Mouse (Mus musculus) embryonic stem cell, embryonic (primary cell): Measurements from ENCODE around the gene Tada3.

Experiments used
- CTCF ChIA-PET, 4 experiments: fragments of 300-600 bp in 2 of 4; fragments of 350-600 bp in 2 of 4; sonication (Branson Sonifier 250); formaldehyde crosslinking; loops; one replicate each; lab custom pipeline; 2022; ENCODE audit warnings: inconsistent platforms in 2 of 4; lab: Charles Lee
- POLR2A ChIA-PET, 4 experiments: fragments of 300-600 bp in 2 of 4; fragments of 350-600 bp in 2 of 4; sonication (Branson Sonifier 250); formaldehyde crosslinking; loops; one replicate each; lab custom pipeline; 2022; ENCODE audit warnings: antibody characterized with exemption in 4 of 4, inconsistent platforms in 1 of 4; lab: Charles Lee

The Tada3 gene

GRCm38 (mm10) chr6:113395501-113395900 lies 17.8 kb upstream of the Tada3 start:
- POLR2A ChIA-PET = interaction anchor here in 2 of 4 experiments (0.8 to 12.1 kb wide), 11 partner anchors 10 to 114 kb away, joined by 3 to 114 read pairs (median 4); partner anchors contain the start of genes Arpc4 (in 1 of the 2), Cpne9 (in 1 of the 2), Il17rc (in 1 of the 2) and Ogg1 (in 1 of the 2)
- CTCF ChIA-PET = interaction anchor here in 3 of 4 experiments (0.6 to 1.9 kb wide), 7 partner anchors 11 to 205 kb away, joined by 3 to 6 read pairs (median 4); partner anchors contain the start of gene Fancd2os (in 1 of the 3)

- ChIA-PET POLR2A (interaction anchor here in 2 of 4 experiments (1.0 to 12.1 kb wide), 11 partner anchors 10 to 113 kb away, joined by 3 to 114 read pairs (median 4); partner anchors contain the start of genes Arpc4 (in 1 of the 2), Cpne9 (in 1 of the 2) and Ogg1 (in 1 of the 2)), CTCF (interaction anchor here (0.6 to 1.9 kb wide), 5 partner anchors 10 to 1044 kb away, joined by 3 to 6 read pairs (median 4); no protein-coding TSS in a partner anchor)
Measured at GRCm38 (mm10) chr6:113394811-113395210, 17.1 kb upstream of the Tada3 start.

GRCm38 (mm10) chr6:113393951-113394350 lies 16.3 kb upstream of the Tada3 start:
- ChIA-PET CTCF (interaction anchor here in 3 of 4 experiments (0.6 to 1.9 kb wide), 3 partner anchors 9 to 1043 kb away, joined by 3 to 6 read pairs (median 4); no protein-coding TSS in a partner anchor), POLR2A (interaction anchor here in 2 of 4 experiments (0.5 to 12.1 kb wide), 7 partner anchors 12 to 112 kb away, joined by 3 to 114 read pairs (median 4); partner anchors contain the start of genes Arpc4 (in 1 of the 2) and Cpne9 (in 1 of the 2))

- CTCF ChIA-PET = interaction anchor here in 3 of 4 experiments (0.5 to 1.5 kb wide), 13 partner anchors 10 to 270 kb away, joined by 3 to 7 read pairs (median 3); no protein-coding TSS in a partner anchor
Measured at GRCm38 (mm10) chr6:113392387-113393071, 14.8 kb upstream of the Tada3 start.

GRCm38 (mm10) chr6:113392015-113392386 lies 14.3 kb upstream of the Tada3 start:
- POLR2A ChIA-PET = interaction anchor here (0.6 to 12.1 kb wide), 50 partner anchors 8 to 346 kb away, joined by 3 to 114 read pairs (median 4); partner anchors contain the start of genes Arpc4 (in 2 of the 4), Rpusd3 (in 2 of the 4), Brpf1 (in 1 of the 4) and Camk1 (in 1 of the 4)
- CTCF ChIA-PET = interaction anchor here in 3 of 4 experiments (0.5 to 1.5 kb wide), 12 partner anchors 11 to 271 kb away, joined by 3 to 7 read pairs (median 4); no protein-coding TSS in a partner anchor

More at GRCm38 (mm10) chr6:113392387-113393071, 14.8 kb upstream of the Tada3 start:
- POLR2A ChIA-PET = interaction anchor here (0.6 to 12.1 kb wide), 50 partner anchors 8 to 347 kb away, joined by 3 to 114 read pairs (median 4); partner anchors contain the start of genes Arpc4 (in 2 of the 4), Rpusd3 (in 2 of the 4), Brpf1 (in 1 of the 4) and Camk1 (in 1 of the 4)

GRCm38 (mm10) chr6:113390715-113391114 lies 13.0 kb upstream of the Tada3 start:
- POLR2A ChIA-PET = interaction anchor here in 2 of 4 experiments (0.6 to 12.1 kb wide), 9 partner anchors 9 to 139 kb away, joined by 4 to 114 read pairs (median 13); partner anchors contain the start of genes Arpc4 (in 1 of the 2), Brpf1 (in 1 of the 2) and Camk1 (in 1 of the 2)
- CTCF ChIA-PET = no interaction called here

- CTCF ChIA-PET = interaction anchor here in 2 of 4 experiments (0.6 to 1.6 kb wide), 4 partner anchors 9 to 38 kb away, joined by 4 to 6 read pairs (median 4); no protein-coding TSS in a partner anchor
- POLR2A ChIA-PET = interaction anchor here in 3 of 4 experiments (0.6 to 12.1 kb wide), 20 partner anchors 7 to 343 kb away, joined by 3 to 114 read pairs (median 4); partner anchors contain the start of gene Arpc4 (in 1 of the 3)
Measured at GRCm38 (mm10) chr6:113388960-113389359, 11.3 kb upstream of the Tada3 start, which contains the start of gene Ttll3. TSS of gene Ttll3 (plus strand) at chr6:113389260.

GRCm38 (mm10) chr6:113386025-113386424 lies 8.3 kb upstream of the Tada3 start:
- ChIA-PET CTCF (no interaction called here), POLR2A (interaction anchor here in 2 of 4 experiments (1.6 to 8.2 kb wide), 3 partner anchors 6 to 11 kb away, joined by 4 to 82 read pairs (median 20); partner anchors contain the start of gene Ttll3 (in 1 of the 2))

- ChIA-PET POLR2A (interaction anchor here in 3 of 4 experiments (0.6 to 8.2 kb wide), 10 partner anchors 7 to 323 kb away, joined by 3 to 82 read pairs (median 4); partner anchors contain the start of genes Setd5 (in 1 of the 3) and Ttll3 (in 1 of the 3)), CTCF (interaction anchor here in 2 of 4 experiments (1.0 to 1.8 kb wide), 3 partner anchors 10 to 22 kb away, joined by 4 to 6 read pairs (median 5); no protein-coding TSS in a partner anchor)
Measured at GRCm38 (mm10) chr6:113385160-113385714, 7.6 kb upstream of the Tada3 start.

- ChIA-PET POLR2A (interaction anchor here (0.6 to 8.2 kb wide), 14 partner anchors 8 to 218 kb away, joined by 3 to 82 read pairs (median 5); partner anchors contain the start of gene Ttll3 (in 1 of the 4)), CTCF (interaction anchor here in 2 of 4 experiments (0.7 to 1.8 kb wide), 6 partner anchors 10 to 43 kb away, joined by 3 to 6 read pairs (median 4); no protein-coding TSS in a partner anchor)
Measured at GRCm38 (mm10) chr6:113384351-113384927, 6.8 kb upstream of the Tada3 start.

GRCm38 (mm10) chr6:113380480-113380879 lies 2.8 kb upstream of the Tada3 start:
- ChIA-PET POLR2A (interaction anchor here (0.5 to 8.2 kb wide), 19 partner anchors 8 to 334 kb away, joined by 3 to 82 read pairs (median 4); partner anchors contain the start of genes Ttll3 (in 3 of the 4), Rpusd3 (in 1 of the 4) and Thumpd3 (in 1 of the 4)), CTCF (interaction anchor here (0.6 to 2.5 kb wide), 9 partner anchors 8 to 312 kb away, joined by 3 to 7 read pairs (median 3); partner anchors contain the start of gene Ttll3 (in 1 of the 4))

- ChIA-PET CTCF (interaction anchor here in 1 of 4 experiments (1.7 kb wide), 1 partner anchor 11 kb away, joined by 3 read pairs; no protein-coding TSS in a partner anchor), POLR2A (interaction anchor here in 3 of 4 experiments (0.9 to 8.2 kb wide), 11 partner anchors 9 to 73 kb away, joined by 3 to 82 read pairs (median 5); partner anchors contain the start of genes Ttll3 (in 3 of the 3) and Jagn1 (in 1 of the 3))
Measured at GRCm38 (mm10) chr6:113379246-113379645, 1.6 kb upstream of the Tada3 start.

GRCm38 (mm10) chr6:113377172-113377495 lies 549 bp downstream of the Tada3 start:
- ChIA-PET POLR2A (interaction anchor here in 3 of 4 experiments (0.6 to 2.0 kb wide), 6 partner anchors 9 to 297 kb away, joined by 3 to 12 read pairs (median 6); no protein-coding TSS in a partner anchor), CTCF (no interaction called here)

- POLR2A ChIA-PET = interaction anchor here (0.6 to 3.5 kb wide), 9 partner anchors 9 to 31 kb away, joined by 3 to 22 read pairs (median 7); partner anchors contain the start of gene Camk1 (in 1 of the 4)
- CTCF ChIA-PET = interaction anchor here in 1 of 4 experiments (0.6 kb wide), 1 partner anchor 305 kb away, joined by 4 read pairs; no protein-coding TSS in a partner anchor
Measured at GRCm38 (mm10) chr6:113373491-113373890, 4.2 kb downstream of the Tada3 start.

GRCm38 (mm10) chr6:113370194-113370929 lies 7.3 kb downstream of the Tada3 start:
- ChIA-PET CTCF (interaction anchor here in 1 of 4 experiments (0.9 to 1.6 kb wide), 3 partner anchors 11 to 22 kb away, joined by 3 to 4 read pairs (median 3); no protein-coding TSS in a partner anchor), POLR2A (interaction anchor here in 2 of 4 experiments (0.6 to 7.2 kb wide), 16 partner anchors 7 to 324 kb away, joined by 3 to 65 read pairs (median 6); partner anchors contain the start of genes Arpc4 (in 2 of the 2), Camk1 (in 1 of the 2) and Thumpd3 (in 1 of the 2))
